Mouse (Mus musculus) forebrain, embryonic 13.5 days (tissue): ENCODE data around the gene Vcl. TPM values are rescaled to one million over a fixed set of nuclear protein-coding genes. Genes with fewer than 3 reads are reported as not detected.
A peak's percentile ranks its signal among the peaks of the same experiment; 100 is the strongest.

ENCODE experiments used
- ATAC-seq: fragments of 200-750 bp; cut with Nextera tagmentation; 2 replicates; pipeline ENCODE4 v1.8.0; 2017
- H3K27ac ChIP-seq: fragments of 300-500 bp; sonication (generic); 2 replicates; pipeline ENCODE4 v1.5.1; 2015; ENCODE audit warnings: inconsistent platforms, mild to moderate bottlenecking, moderate library complexity
- H3K27me3 ChIP-seq: fragments of 300-500 bp; sonication (generic); 2 replicates; pipeline ENCODE4 v1.6.1; 2015; ENCODE audit warnings: mild to moderate bottlenecking, inconsistent platforms
- H3K36me3 ChIP-seq: fragments of 300-500 bp; sonication (generic); 2 replicates; pipeline ENCODE4 v1.6.1; 2015; ENCODE audit warnings: mild to moderate bottlenecking, inconsistent platforms; ENCODE audit not compliant: poor library complexity, severe bottlenecking
- H3K4me1 ChIP-seq: fragments of 300-500 bp; sonication (generic); 2 replicates; pipeline ENCODE4 v1.6.1; 2015; ENCODE audit warnings: inconsistent platforms
- H3K4me2 ChIP-seq: fragments of 300-500 bp; sonication (generic); 2 replicates; pipeline ENCODE4 v1.6.1; 2015; ENCODE audit warnings: inconsistent platforms, mild to moderate bottlenecking, moderate library complexity
- H3K4me3 ChIP-seq: fragments of 300-500 bp; sonication (generic); 2 replicates; pipeline ENCODE4 v1.5.1; 2015; ENCODE audit warnings: mild to moderate bottlenecking, inconsistent platforms
- H3K9ac ChIP-seq: fragments of 300-500 bp; sonication (generic); 2 replicates; pipeline ENCODE4 v1.6.1; 2015; ENCODE audit warnings: mild to moderate bottlenecking, inconsistent platforms
- H3K9me3 ChIP-seq: fragments of 300-500 bp; sonication (generic); replicated peaks from 2 replicates; pipeline ENCODE4 v1.6.1; 2016; ENCODE audit warnings: inconsistent platforms
- WGBS: fragments of 180-500 bp; shearing (Covaris S2); methylation state at CpG from one replicate; pipeline ENCODE4 v1.1.7; 2015; 5-methylcytosine and 5-hydroxymethylcytosine counted together
- polyA plus RNA-seq: library from polyadenylated mRNA; unstranded; fragments of >200 nt; fragmentation: Nextera tagmentation; extraction: Ambion mirVana; gene quantifications from 2 replicates; pipeline ENCODE4 v1.2.1, GENCODE M21; 2015

Vcl gene
- polyA plus RNA-seq, 1 experiment from 2014 or later, result 8.9 TPM

- no peak for ATAC-seq
- H3K9ac ChIP-seq, result no peak overlapping the region
- 94% methylated on average over 7 of the region's 7 CpGs for WGBS
- no peak overlapping the region for H3K4me3 ChIP-seq
- no peaks in the 10 kb centered on the region for H3K9me3 ChIP-seq
- H3K27me3 ChIP-seq, result no peaks in the 10 kb centered on the region
- no peak overlapping the region for H3K4me2 ChIP-seq
- no peaks in the 10 kb centered on the region for H3K36me3 ChIP-seq
- peaks cover 7% of the 10 kb centered on the region; the same call in 1 of the 2 replicates for H3K4me1 ChIP-seq
- H3K27ac ChIP-seq, result no peak overlapping the region
Observed at GRCm38 (mm10) chr14:20916625-20917612, 12.3 kb upstream of the Vcl start.

- 89% methylated on average over 5 of the region's 5 CpGs for whole genome bisulfite sequencing
- H3K4me3 ChIP-seq, result no peak overlapping the region
- H3K27me3 ChIP-seq, result no peaks in the 10 kb centered on the region
- H3K9me3 ChIP-seq, result no peaks in the 10 kb centered on the region
- H3K4me1 ChIP-seq, result no peaks in the 10 kb centered on the region
- no peak overlapping the region for H3K27ac ChIP-seq
- no peak overlapping the region for H3K4me2 ChIP-seq
- H3K9ac ChIP-seq, result no peak overlapping the region
- ATAC-seq, result no peak
- no peaks in the 10 kb centered on the region for H3K36me3 ChIP-seq
Observed at GRCm38 (mm10) chr14:20924071-20924789, 5.0 kb upstream of the Vcl start.

GRCm38 (mm10) chr14:20927470-20928307 lies 1.5 kb upstream of the Vcl start:
- H3K9me3 ChIP-seq, result no peaks in the 10 kb centered on the region
- no peak overlapping the region for H3K27ac ChIP-seq
- no peak overlapping the region for H3K4me2 ChIP-seq
- 82% methylated on average over 4 of the region's 4 CpGs for WGBS
- ATAC-seq, result no peak
- H3K4me1 ChIP-seq, result peaks cover 17% of the 10 kb centered on the region
- H3K4me3 ChIP-seq, result no peak overlapping the region
- peaks cover 5% of the 10 kb centered on the region; the same call in 1 of the 2 replicates for H3K27me3 ChIP-seq
- no peaks in the 10 kb centered on the region for H3K36me3 ChIP-seq
- H3K9ac ChIP-seq, result no peak overlapping the region

GRCm38 (mm10) chr14:20928308-20928685 lies 901 bp upstream of the Vcl start:
- Histone ChIP-seq H3K4me2 (peak overlapping the region; percentile 81), H3K4me3 (peak overlapping the region; percentile 86), H3K27me3 (peaks cover 5% of the 10 kb centered on the region; the same call in 1 of the 2 replicates), H3K27ac (no peak overlapping the region), H3K4me1 (peaks cover 17% of the 10 kb centered on the region), H3K9ac (peak overlapping the region; percentile 51; the same call in 1 of the 2 replicates), H3K9me3 (no peaks in the 10 kb centered on the region), H3K36me3 (no peaks in the 10 kb centered on the region)
- 16% methylated on average over 4 of the region's 4 CpGs for WGBS
- no peak for ATAC-seq

- Histone ChIP-seq H3K4me3 (peak overlapping the region; percentile 86), H3K4me1 (peaks cover 17% of the 10 kb centered on the region), H3K4me2 (peak overlapping the region; percentile 81), H3K27ac (no peak overlapping the region), H3K9me3 (no peaks in the 10 kb centered on the region), H3K9ac (peak overlapping the region; percentile 81), H3K36me3 (no peaks in the 10 kb centered on the region), H3K27me3 (peaks cover 5% of the 10 kb centered on the region; the same call in 1 of the 2 replicates)
- ATAC-seq, result peak; percentile 3; the same call in 1 of the 2 replicates
- WGBS, result 3% methylated on average over 19 of the region's 19 CpGs
Observed at GRCm38 (mm10) chr14:20929814-20930434, 726 bp downstream of the Vcl start.

GRCm38 (mm10) chr14:20930481-20931391 lies 1.5 kb downstream of the Vcl start:
- H3K4me3 ChIP-seq, result peak overlapping the region; percentile 86
- peak overlapping the region; percentile 81 for H3K9ac ChIP-seq
- peaks cover 17% of the 10 kb centered on the region for H3K4me1 ChIP-seq
- peak overlapping the region; percentile 81 for H3K4me2 ChIP-seq
- no peaks in the 10 kb centered on the region for H3K9me3 ChIP-seq
- no peak overlapping the region for H3K27ac ChIP-seq
- 45% methylated on average over 8 of the region's 8 CpGs for WGBS
- no peaks in the 10 kb centered on the region for H3K36me3 ChIP-seq
- no peak for ATAC-seq
- H3K27me3 ChIP-seq, result peaks cover 5% of the 10 kb centered on the region; the same call in 1 of the 2 replicates

- H3K4me1 ChIP-seq, result peaks cover 2% of the 10 kb centered on the region; the same call in 1 of the 2 replicates
- ATAC-seq, result no peak
- WGBS, result 67% methylated on average over 2 of the region's 2 CpGs
- no peak overlapping the region for H3K4me2 ChIP-seq
- no peak overlapping the region for H3K9ac ChIP-seq
- no peak overlapping the region for H3K27ac ChIP-seq
- H3K9me3 ChIP-seq, result no peaks in the 10 kb centered on the region
- no peaks in the 10 kb centered on the region for H3K36me3 ChIP-seq
- no peaks in the 10 kb centered on the region for H3K27me3 ChIP-seq
- H3K4me3 ChIP-seq, result no peak overlapping the region
Observed at GRCm38 (mm10) chr14:20938424-20938823, 9.2 kb downstream of the Vcl start.

GRCm38 (mm10) chr14:20938860-20939259 lies 9.7 kb downstream of the Vcl start:
- Histone ChIP-seq H3K4me3 (no peak overlapping the region), H3K27ac (no peak overlapping the region), H3K4me2 (no peak overlapping the region), H3K27me3 (no peaks in the 10 kb centered on the region), H3K9ac (no peak overlapping the region), H3K4me1 (peaks cover 2% of the 10 kb centered on the region; the same call in 1 of the 2 replicates), H3K36me3 (no peaks in the 10 kb centered on the region), H3K9me3 (no peaks in the 10 kb centered on the region)
- ATAC-seq, result no peak
- 43% methylated on average over 1 of the region's 1 CpGs for whole genome bisulfite sequencing

- no peak for ATAC-seq
- Histone ChIP-seq H3K9ac (no peak overlapping the region), H3K4me1 (no peaks in the 10 kb centered on the region), H3K27ac (no peak overlapping the region), H3K4me3 (no peak overlapping the region), H3K36me3 (no peaks in the 10 kb centered on the region), H3K27me3 (no peaks in the 10 kb centered on the region), H3K9me3 (no peaks in the 10 kb centered on the region), H3K4me2 (no peak overlapping the region)
- WGBS, result 94% methylated on average over 2 of the region's 2 CpGs
Observed at GRCm38 (mm10) chr14:20945296-20945695, 16.1 kb downstream of the Vcl start.

GRCm38 (mm10) chr14:20956021-20956420 lies 26.8 kb downstream of the Vcl start:
- no peak overlapping the region for H3K4me3 ChIP-seq
- no peak overlapping the region for H3K4me2 ChIP-seq
- H3K36me3 ChIP-seq, result no peaks in the 10 kb centered on the region
- no peaks in the 10 kb centered on the region for H3K9me3 ChIP-seq
- ATAC-seq, result no peak
- H3K27ac ChIP-seq, result no peak overlapping the region
- H3K4me1 ChIP-seq, result peaks cover 15% of the 10 kb centered on the region; the same call in 1 of the 2 replicates
- no peak overlapping the region for H3K9ac ChIP-seq
- no peaks in the 10 kb centered on the region for H3K27me3 ChIP-seq
